Mouse (Mus musculus): ENCODE data around the gene C1qtnf3. TPM values are rescaled to one million over a fixed set of nuclear protein-coding genes. Genes with fewer than 3 reads are reported as not detected.

C1qtnf3 gene
- total RNA-seq, 2 experiments from 2014 or later: 3.6 to 4.6 TPM

Other genes with a start within 250 kb of the C1qtnf3 start
- 1 to 10 TPM; 2.6 to 3.5 TPM for gene Rai14, start 237.7 kb upstream of the C1qtnf3 start, total RNA-seq (2021)
- gene Amacr, start 29.4 kb downstream of the C1qtnf3 start, total RNA-seq (2021): 10 to 100 TPM; 16.3 to 19.7 TPM
- not detected for gene Slc45a2, start 48.4 kb downstream of the C1qtnf3 start, total RNA-seq (2021)
- gene Rxfp3, start 85.7 kb downstream of the C1qtnf3 start, total RNA-seq (2021): not detected
- 10 to 100 TPM in 1 of 2 experiments, 1 to 10 TPM in 1; 8.4 to 10.5 TPM for gene Adamts12, start 112.5 kb downstream of the C1qtnf3 start, total RNA-seq (2021)